Mouse (Mus musculus) limb, embryonic 10.5 days (tissue): ENCODE measurements around the gene Smim11. TPM values are rescaled to one million over a fixed set of nuclear protein-coding genes. Genes with fewer than 3 reads are reported as not detected.

ENCODE experiments used
- DNase-seq: peaks from one replicate; pipeline ENCODE4 v3.0.0-alpha.2; 2017; ENCODE audit warnings: low spot score
- H3K27ac ChIP-seq: fragments of 300-500 bp; sonication (generic); 2 replicates; pipeline ENCODE4 v1.5.1; 2016; ENCODE audit warnings: mild to moderate bottlenecking
- H3K27me3 ChIP-seq: fragments of 300-500 bp; sonication (generic); 2 replicates; pipeline ENCODE4 v1.6.1; 2016; ENCODE audit warnings: low read depth, mild to moderate bottlenecking; ENCODE audit not compliant: poor library complexity, severe bottlenecking
- H3K36me3 ChIP-seq: fragments of 300-500 bp; sonication (generic); 2 replicates; pipeline ENCODE4 v1.6.1; 2016; ENCODE audit warnings: mild to moderate bottlenecking, moderate library complexity
- H3K4me1 ChIP-seq: fragments of 300-500 bp; sonication (generic); 2 replicates; pipeline ENCODE4 v1.6.1; 2016
- H3K4me3 ChIP-seq: fragments of 300-500 bp; sonication (generic); 2 replicates; pipeline ENCODE4 v1.5.1; 2016; ENCODE audit warnings: mild to moderate bottlenecking, moderate library complexity
- H3K9me3 ChIP-seq: fragments of 300-500 bp; sonication (generic); replicated peaks from 2 replicates; pipeline ENCODE4 v1.6.1; 2016; ENCODE audit warnings: mild to moderate bottlenecking
- WGBS: fragments of 180-500 bp; shearing (Covaris S2); methylation state at CpG from one replicate; pipeline ENCODE4 v1.1.7; 2016; 5-methylcytosine and 5-hydroxymethylcytosine counted together
- polyA plus RNA-seq: library from polyadenylated mRNA; unstranded; fragments of >200 nt; fragmentation: Nextera tagmentation; extraction: Ambion mirVana; gene quantifications from 2 replicates; pipeline ENCODE4 v1.2.1, GENCODE M21; 2016

The Smim11 gene
- polyA plus RNA-seq, 1 experiment from 2014 or later: 112 TPM

GRCm38 (mm10) chr16:92357023-92357422, 55.9 kb downstream of the Smim11 start:
- Histone ChIP-seq H3K4me1 (peaks cover 50% of the 10 kb centered on the region), H3K27ac (no peak overlapping the region), H3K9me3 (no peaks in the 10 kb centered on the region), H3K27me3 (peaks cover 34% of the 10 kb centered on the region), H3K36me3 (no peaks in the 10 kb centered on the region), H3K4me3 (no peak overlapping the region)
- WGBS: 79% methylated on average over 9 of the region's 9 CpGs
- DNase-seq: no peak

GRCm38 (mm10) chr16:92357566-92357965, 56.5 kb downstream of the Smim11 start:
- no peak overlapping the region for H3K27ac ChIP-seq
- 89% methylated on average over 10 of the region's 10 CpGs for WGBS

GRCm38 (mm10) chr16:92358734-92359133, 57.6 kb downstream of the Smim11 start:
- Histone ChIP-seq H3K27me3 (peaks cover 34% of the 10 kb centered on the region), H3K36me3 (no peaks in the 10 kb centered on the region), H3K27ac (0 out of 2 replicates have a peak overlapping the region, but pooled peaks have one; percentile 40), H3K9me3 (no peaks in the 10 kb centered on the region), H3K4me3 (peak overlapping the region; percentile 14; the same call in 1 of the 2 replicates), H3K4me1 (peaks cover 45% of the 10 kb centered on the region)
- no peak for DNase-seq
- WGBS: 20% methylated on average over 9 of the region's 9 CpGs

More at GRCm38 (mm10) chr16:92357566-92357965, 56.5 kb downstream of the Smim11 start:
- Histone ChIP-seq H3K27me3 (peaks cover 34% of the 10 kb centered on the region), H3K4me3 (no peak overlapping the region), H3K4me1 (peaks cover 50% of the 10 kb centered on the region), H3K9me3 (no peaks in the 10 kb centered on the region), H3K36me3 (no peaks in the 10 kb centered on the region)
- DNase-seq: no peak

DNA sequence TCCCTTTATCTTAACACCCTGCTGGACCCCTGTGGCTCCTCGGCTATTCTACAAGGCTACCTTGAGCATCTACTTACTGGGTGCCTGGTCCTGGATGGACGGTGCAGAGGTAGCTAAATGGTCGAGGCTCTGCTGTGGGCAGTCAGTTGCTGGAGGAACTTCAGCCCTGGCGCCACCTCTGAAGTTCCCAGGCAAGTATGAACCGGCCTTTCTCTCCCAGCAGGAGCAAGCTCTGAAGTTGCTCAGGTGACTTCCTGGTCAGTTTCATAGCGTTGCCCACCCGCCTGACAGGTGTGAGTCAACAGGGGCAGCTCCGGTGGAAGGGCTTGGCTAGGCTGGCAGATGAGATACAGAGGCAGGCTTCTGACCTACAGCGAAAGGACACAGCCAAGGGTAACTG, 58.1 kb downstream of the Smim11 start, which contains the start of gene Kcne1:
Gene Kcne1, minus strand, starts transcription at position 240 of the 400 bp plus-strand sequence.
- no peak for DNase-seq
- Histone ChIP-seq H3K9me3 (no peaks in the 10 kb centered on the region), H3K36me3 (no peaks in the 10 kb centered on the region), H3K27me3 (peaks cover 34% of the 10 kb centered on the region), H3K4me1 (peaks cover 41% of the 10 kb centered on the region), H3K4me3 (peak within 1 kb of the TSS; percentile 14; the same call in 1 of the 2 replicates), H3K27ac (0 out of 2 replicates have a peak within 1 kb of the TSS, but pooled peaks have one; percentile 40)
- WGBS: 49% methylated on average over 9 of the region's 9 CpGs

DNA sequence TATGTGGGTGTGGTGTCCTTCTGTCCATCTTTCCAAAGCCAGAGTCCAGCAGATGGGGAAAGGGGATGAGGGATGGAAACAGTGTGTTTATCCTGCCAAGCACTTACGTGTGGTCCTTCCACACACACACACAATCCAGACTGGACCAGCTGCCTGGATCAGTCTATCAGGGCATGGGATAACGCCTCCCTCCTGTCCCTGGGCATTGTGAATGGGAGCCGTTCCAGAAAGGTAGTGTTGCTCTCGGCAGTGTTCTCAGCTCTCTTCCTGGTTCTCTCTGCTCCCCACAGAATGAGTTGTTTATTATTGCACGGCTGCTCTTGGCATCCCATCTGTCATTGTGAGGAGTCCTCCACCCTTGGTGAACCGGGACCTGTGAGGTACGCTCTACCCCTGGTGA, 59.6 kb downstream of the Smim11 start:
- H3K9me3 ChIP-seq: no peaks in the 10 kb centered on the region
- H3K27ac ChIP-seq: no peak overlapping the region
- H3K4me3 ChIP-seq: no peak overlapping the region
- H3K27me3 ChIP-seq: peaks cover 33% of the 10 kb centered on the region
- H3K4me1 ChIP-seq: peaks cover 28% of the 10 kb centered on the region
- 79% methylated on average over 7 of the region's 7 CpGs for WGBS
- no peaks in the 10 kb centered on the region for H3K36me3 ChIP-seq
- DNase-seq: no peak

Other genes with a start within 250 kb of the Smim11 start
- 92.2 and 111 TPM in 2 replicates for gene Mrps6, start 243.0 kb upstream of the Smim11 start, polyA plus RNA-seq
- gene Gm49711, start 243.0 kb upstream of the Smim11 start, polyA plus RNA-seq: 0.30 TPM in 1 of 2 replicates, not detected in the other
- gene Slc5a3, start 243.0 kb upstream of the Smim11 start, polyA plus RNA-seq: 8.0 and 9.3 TPM in 2 replicates
- 0.18 TPM in 1 of 2 replicates, not detected in the other for gene Kcne2, start 8.9 kb upstream of the Smim11 start, polyA plus RNA-seq
- 0.13 TPM in 1 of 2 replicates, not detected in the other for gene Fam243, start 20.2 kb downstream of the Smim11 start, polyA plus RNA-seq
- gene Kcne1, start 58.2 kb downstream of the Smim11 start, polyA plus RNA-seq: 0.05 and 0.40 TPM in 2 replicates
- 26.1 and 28.0 TPM in 2 replicates for gene Rcan1, start 169.6 kb downstream of the Smim11 start, polyA plus RNA-seq
- 0.64 and 0.84 TPM in 2 replicates for gene Clic6, start 184.4 kb downstream of the Smim11 start, polyA plus RNA-seq